Mouse (Mus musculus): ENCODE data around the gene Gm16253.

GRCm38 (mm10) chr3:96583386-96583785 lies 6.6 kb downstream of the Gm16253 start:
- no peak for TF ChIP-seq RCOR1 (IDR thresholded peaks at IDR 0.05; ENCODE audit: low read depth, low read length)
- TF ChIP-seq E2F4 (IDR thresholded peaks at IDR 0.05; ENCODE audit: borderline replicate concordance, low read depth, low read length) = no peak
- TF ChIP-seq POLR2A (IDR thresholded peaks at IDR 0.05; ENCODE audit: control insufficient read depth in 1 of 2, insufficient read depth in 1 of 2, low read depth in 1 of 2, low read length in 2 of 2, poor library complexity in 1 of 2) = no peak
- no peak for TF ChIP-seq GABPA (IDR thresholded peaks at IDR 0.05; ENCODE audit: low read depth, low read length)
- peak in 2 of 3 experiments; percentile 14 to 62; a peak in 3 of 6 replicates for TF ChIP-seq CTCF (IDR thresholded peaks at IDR 0.05 in 2 of 3, conservative IDR thresholded peaks at IDR 0.05 in 1 of 3; ENCODE audit: control insufficient read depth in 1 of 3, insufficient read depth in 1 of 3, low read depth in 2 of 3, low read length in 3 of 3, poor library complexity in 1 of 3, severe bottlenecking in 1 of 3)
- TF ChIP-seq ZKSCAN1 (IDR thresholded peaks at IDR 0.05; ENCODE audit: low read depth, low read length) = no peak
- TF ChIP-seq RAD21 (IDR thresholded peaks at IDR 0.05; ENCODE audit: low read depth, low read length) = peak; percentile 33
- no peak for TF ChIP-seq EP300 (IDR thresholded peaks at IDR 0.05; ENCODE audit: low read depth in 1 of 2, low read length in 2 of 2)
- no peak for TF ChIP-seq MAZ (IDR thresholded peaks at IDR 0.05; ENCODE audit: low read depth, low read length)

All from MEL (cell line).